Mouse (Mus musculus): ENCODE results near the gene Ece1.
A peak's percentile ranks its signal among the peaks of the same experiment; 100 is the strongest.
"Not testable (repeated sequence)": the region's sequence is repeated elsewhere in the genome, so short reads cannot be mapped to it uniquely, and the experiment has no call there.

The Ece1 gene

GRCm38 (mm10) chr4:137862019-137862418 lies at the start of gene Ece1:
Gene Ece1, plus strand, starts transcription at chr4:137862237.
- DNase-seq, result peak; percentile 93

- DNase-seq, result no peak
Observed at GRCm38 (mm10) chr4:137812946-137813708, 48.9 kb upstream of the Ece1 start.

- no peak for DNase-seq
Observed at GRCm38 (mm10) chr4:137814140-137814539, 47.9 kb upstream of the Ece1 start.

- no peak for DNase-seq
Observed at GRCm38 (mm10) chr4:137815473-137815872, 46.6 kb upstream of the Ece1 start.

GRCm38 (mm10) chr4:137816216-137816615 lies 45.8 kb upstream of the Ece1 start:
- DNase-seq, result no peak

GRCm38 (mm10) chr4:137818341-137818740 lies 43.7 kb upstream of the Ece1 start:
- DNase-seq, result no peak

GRCm38 (mm10) chr4:137819487-137819886 lies 42.5 kb upstream of the Ece1 start:
- DNase-seq, result no peak

- DNase-seq, result no peak
Observed at GRCm38 (mm10) chr4:137820721-137821120, 41.3 kb upstream of the Ece1 start.

GRCm38 (mm10) chr4:137822537-137822936 lies 39.5 kb upstream of the Ece1 start:
- DNase-seq, result no peak

GRCm38 (mm10) chr4:137823542-137823941 lies 38.5 kb upstream of the Ece1 start:
- no peak for DNase-seq

- no peak for DNase-seq
Observed at GRCm38 (mm10) chr4:137824881-137825280, 37.2 kb upstream of the Ece1 start.

- no peak for DNase-seq
Observed at GRCm38 (mm10) chr4:137830380-137830779, 31.7 kb upstream of the Ece1 start.

- no peak for DNase-seq
Observed at GRCm38 (mm10) chr4:137831598-137831997, 30.4 kb upstream of the Ece1 start.

- peak; percentile 85 for DNase-seq
Observed at GRCm38 (mm10) chr4:137835624-137836337, 26.3 kb upstream of the Ece1 start.

- DNase-seq, result no peak
Observed at GRCm38 (mm10) chr4:137836741-137837140, 25.3 kb upstream of the Ece1 start.

GRCm38 (mm10) chr4:137837792-137838191 lies 24.2 kb upstream of the Ece1 start:
- DNase-seq, result peak; percentile 62

GRCm38 (mm10) chr4:137838791-137839190 lies 23.2 kb upstream of the Ece1 start:
- DNase-seq, result no peak

- no peak for DNase-seq
Observed at GRCm38 (mm10) chr4:137839452-137839851, 22.6 kb upstream of the Ece1 start.

GRCm38 (mm10) chr4:137844656-137845055 lies 17.4 kb upstream of the Ece1 start:
- peak; percentile 24 for DNase-seq

GRCm38 (mm10) chr4:137847651-137848050 lies 14.4 kb upstream of the Ece1 start:
- not testable (repeated sequence) for DNase-seq

- DNase-seq, result no peak
Observed at GRCm38 (mm10) chr4:137850161-137850560, 11.9 kb upstream of the Ece1 start.

- peak; percentile 26 for DNase-seq
Observed at GRCm38 (mm10) chr4:137851484-137851883, 10.6 kb upstream of the Ece1 start.

GRCm38 (mm10) chr4:137853822-137854221 lies 8.2 kb upstream of the Ece1 start:
- no peak for DNase-seq

- DNase-seq, result no peak
Observed at GRCm38 (mm10) chr4:137855741-137856341, 6.2 kb upstream of the Ece1 start.
